ENCODE assay signal across 7 mouse cellular contexts in the genomic region with DNA sequence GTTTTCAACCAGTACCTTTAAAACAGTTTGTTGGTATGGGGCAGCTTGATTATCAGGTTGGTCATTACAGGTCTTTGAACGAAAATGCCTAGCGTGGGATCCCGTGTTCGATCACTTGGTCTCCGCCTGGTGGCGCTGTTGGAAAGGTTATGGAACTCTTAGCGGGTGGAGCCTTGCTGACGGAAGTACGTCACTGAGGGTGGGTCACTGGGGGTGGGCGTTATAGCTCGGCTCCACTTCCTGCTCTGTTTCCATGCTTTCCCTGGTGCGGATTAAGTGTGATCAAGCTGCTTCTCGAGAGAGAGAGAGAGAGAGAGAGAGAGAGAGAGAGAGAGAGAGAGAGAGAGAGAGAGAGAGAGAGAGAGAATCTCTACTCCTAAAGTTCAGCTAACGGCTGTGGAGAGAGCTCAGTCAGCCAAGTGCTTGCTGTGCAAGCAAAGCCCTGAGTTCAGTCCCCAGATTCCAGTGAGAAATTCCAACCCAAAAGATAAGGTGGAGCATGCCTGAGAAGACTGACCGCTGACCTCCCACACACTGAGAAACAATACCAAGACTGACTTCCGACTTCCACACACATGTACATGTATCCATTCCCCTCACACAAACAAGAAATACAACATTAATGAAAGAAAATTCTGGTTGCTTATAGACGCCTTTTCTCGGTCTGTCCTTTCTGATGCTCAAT. TPM values are rescaled to one million over a fixed set of nuclear protein-coding genes. Genes with fewer than 3 reads are reported as not detected.
DNase-seq lines count a peak whose midpoint lies in the region; ATAC-seq lines count a peak whose summit lies in the region.

No protein-coding gene starts in this region.

- no peak overlapping the region for H3K9ac ChIP-seq in intestine, embryonic 15.5 days
- H3K9ac ChIP-seq in midbrain, embryonic 11.5 days (ENCODE audit: low read length) = peak overlapping the region; percentile 55

- H3K4me1 ChIP-seq in intestine, embryonic 15.5 days (replicated peaks) = 0 out of 2 replicates have a peak, but pooled peaks cover 6% of the 10 kb centered on the region
- H3K4me1 ChIP-seq in midbrain, embryonic 11.5 days (ENCODE audit: control insufficient read depth, insufficient read depth, low read length) = peaks cover 8% of the 10 kb centered on the region; the same call in 1 of the 2 replicates

- peak; percentile 97 for ATAC-seq in intestine, embryonic 15.5 days
- peak; percentile 97 for ATAC-seq in midbrain, embryonic 11.5 days (ENCODE audit: low FRiP score)

- no peaks in the 10 kb centered on the region for H3K9me3 ChIP-seq in intestine, embryonic 15.5 days
- H3K9me3 ChIP-seq in midbrain, embryonic 11.5 days (ENCODE audit: control insufficient read depth, low read length) = no peaks in the 10 kb centered on the region

- WGBS in intestine, embryonic 15.5 days = 7% methylated on average over 18 of the region's 18 CpGs
- 11% methylated on average over 18 of the region's 18 CpGs for WGBS in midbrain, embryonic 11.5 days

- H3K27me3 ChIP-seq in intestine, embryonic 15.5 days (replicated peaks) = 0 out of 2 replicates have a peak, but pooled peaks cover 4% of the 10 kb centered on the region
- 0 out of 2 replicates have a peak, but pooled peaks cover 2% of the 10 kb centered on the region for H3K27me3 ChIP-seq in midbrain, embryonic 11.5 days (ENCODE audit: control insufficient read depth, insufficient read depth, low read length)

- peak overlapping the region; percentile 31 for H3K4me3 ChIP-seq in intestine, embryonic 15.5 days (replicated peaks)
- peak overlapping the region; percentile 29 for H3K4me3 ChIP-seq in midbrain, embryonic 11.5 days (ENCODE audit: low read depth, low read length)

- peak; percentile 91 for DNase-seq in adrenal gland, adult 2 months
- DNase-seq in embryo, embryonic 11.5 days (ENCODE audit: low read depth, low spot score) = peak; percentile 92
- peak; percentile 86 to 90 for DNase-seq in gastrocnemius, postnatal 36 days
- peak; percentile 84 to 87 for DNase-seq in left cerebral cortex, postnatal 36 days (ENCODE audit: low spot score in 2 of 2)
- peak; percentile 99 for DNase-seq in midbrain, embryonic 11.5 days (ENCODE audit: low spot score, missing footprints)
- peak; percentile 95 for DNase-seq in skeletal muscle tissue, adult 2 months (ENCODE audit: low read depth, low spot score)

- H3K36me3 ChIP-seq in intestine, embryonic 15.5 days = no peaks in the 10 kb centered on the region
- no peaks in the 10 kb centered on the region for H3K36me3 ChIP-seq in midbrain, embryonic 11.5 days (ENCODE audit: control insufficient read depth, insufficient read depth, low read length)

- H3K27ac ChIP-seq in intestine, embryonic 15.5 days = peak overlapping the region; percentile 72
- H3K27ac ChIP-seq in midbrain, embryonic 11.5 days (ENCODE audit: low read depth, low read length) = no peak overlapping the region

- peak overlapping the region; percentile 62 for H3K4me2 ChIP-seq in intestine, embryonic 15.5 days (replicated peaks)
- H3K4me2 ChIP-seq in midbrain, embryonic 11.5 days = peak overlapping the region; percentile 48

- intact Hi-C loops in gastrocnemius, postnatal 36 days (cut with DNase I) = loop anchor here (1.0 to 2.0 kb wide), 3 partner anchors 31 to 188 kb away; no protein-coding TSS in a partner anchor
- intact Hi-C loops in left cerebral cortex, postnatal 36 days (cut with DNase I) = loop anchor here (5.0 kb wide), 2 partner anchors 64 to 84 kb away; a partner anchor contains a TSS

RNA-seq across cellular contexts. Expression of a gene that starts 8.6 kb away (rescaled TPM):
- total RNA-seq in adrenal gland, adult 2 months (2021) = 1 to 10 TPM in 1 of 2 experiments, under 1 TPM in 1; 0.66 to 4.9 TPM
- polyA plus RNA-seq in adrenal gland, adult 2 months (2012; rRNA removed) = 2.4 and 6.3 TPM in 2 replicates
- under 1 TPM in 1 of 2 experiments, not detected in 1; 0.20 TPM for total RNA-seq in gastrocnemius, postnatal 36 days (2021)
- 0.20 and 0.34 TPM in 2 replicates for polyA plus RNA-seq in intestine, embryonic 15.5 days (2015; fragmentation: Nextera tagmentation; extraction: Ambion mirVana)
- under 1 TPM; 0.49 to 1.00 TPM for total RNA-seq in left cerebral cortex, postnatal 36 days (2021)
- polyA plus RNA-seq in midbrain, embryonic 11.5 days (2014; fragmentation: Nextera tagmentation; extraction: Ambion mirVana) = 0.29 and 0.56 TPM in 2 replicates

RNA-seq across cellular contexts. Expression of a gene that starts 20.9 kb away (rescaled TPM):
- total RNA-seq in adrenal gland, adult 2 months (2021) = 10 to 100 TPM; 41.1 to 56.2 TPM
- polyA plus RNA-seq in adrenal gland, adult 2 months (2012; rRNA removed) = 61.1 and 87.9 TPM in 2 replicates
- 100 to 1,000 TPM in 1 of 2 experiments, 10 to 100 TPM in 1; 89.1 to 111 TPM for total RNA-seq in gastrocnemius, postnatal 36 days (2021)
- polyA plus RNA-seq in intestine, embryonic 15.5 days (2015; fragmentation: Nextera tagmentation; extraction: Ambion mirVana) = 32.0 and 37.2 TPM in 2 replicates
- 10 to 100 TPM; 51.1 to 68.5 TPM for total RNA-seq in left cerebral cortex, postnatal 36 days (2021)
- polyA plus RNA-seq in midbrain, embryonic 11.5 days (2014; fragmentation: Nextera tagmentation; extraction: Ambion mirVana) = 39.6 and 41.8 TPM in 2 replicates

RNA-seq across cellular contexts. Expression of a gene that starts 40.7 kb away (rescaled TPM):
- under 1 TPM in 1 of 2 experiments, not detected in 1; 0.21 TPM for total RNA-seq in adrenal gland, adult 2 months (2021)
- polyA plus RNA-seq in adrenal gland, adult 2 months (2012; rRNA removed) = 0.29 and 0.48 TPM in 2 replicates
- total RNA-seq in gastrocnemius, postnatal 36 days (2021) = not detected
- 0.10 TPM in 1 of 2 replicates, not detected in the other for polyA plus RNA-seq in intestine, embryonic 15.5 days (2015; fragmentation: Nextera tagmentation; extraction: Ambion mirVana)
- total RNA-seq in left cerebral cortex, postnatal 36 days (2021) = 1 to 10 TPM; 3.1 to 3.6 TPM
- 0.25 and 0.31 TPM in 2 replicates for polyA plus RNA-seq in midbrain, embryonic 11.5 days (2014; fragmentation: Nextera tagmentation; extraction: Ambion mirVana)

RNA-seq across cellular contexts. Expression of a gene that starts 50.4 kb away (rescaled TPM):
- 1 to 10 TPM; 6.1 to 8.4 TPM for total RNA-seq in adrenal gland, adult 2 months (2021)
- 14.9 and 27.2 TPM in 2 replicates for polyA plus RNA-seq in adrenal gland, adult 2 months (2012; rRNA removed)
- 1 to 10 TPM; 1.4 to 1.6 TPM for total RNA-seq in gastrocnemius, postnatal 36 days (2021)
- 3.0 and 3.6 TPM in 2 replicates for polyA plus RNA-seq in intestine, embryonic 15.5 days (2015; fragmentation: Nextera tagmentation; extraction: Ambion mirVana)
- 1 to 10 TPM; 1.5 to 2.1 TPM for total RNA-seq in left cerebral cortex, postnatal 36 days (2021)
- 0.93 and 1.2 TPM in 2 replicates for polyA plus RNA-seq in midbrain, embryonic 11.5 days (2014; fragmentation: Nextera tagmentation; extraction: Ambion mirVana)
